Mouse (Mus musculus) liver, embryonic 16.5 days (tissue): ENCODE data around the gene C7. TPM values are rescaled to one million over a fixed set of nuclear protein-coding genes. Genes with fewer than 3 reads are reported as not detected.

Experiments
- ATAC-seq: fragments of 200-750 bp; cut with Nextera tagmentation; 2 replicates; pipeline ENCODE4 v1.8.0; 2017; ENCODE audit warnings: low read depth, mild to moderate bottlenecking, moderate number of reproducible peaks, moderate library complexity
- H3K27ac ChIP-seq: fragments of 300-500 bp; sonication (generic); 2 replicates; pipeline ENCODE4 v1.5.1; 2014; ENCODE audit warnings: mild to moderate bottlenecking, low read length
- H3K27me3 ChIP-seq: fragments of 300-500 bp; sonication (generic); 2 replicates; pipeline ENCODE4 v1.6.1; 2014; ENCODE audit warnings: low read depth, low read length, mixed read lengths; ENCODE audit not compliant: control insufficient read depth, insufficient read depth
- H3K36me3 ChIP-seq: fragments of 300-500 bp; sonication (generic); 2 replicates; pipeline ENCODE4 v1.6.1; 2014; ENCODE audit warnings: mild to moderate bottlenecking; ENCODE audit not compliant: control insufficient read depth, insufficient read depth
- H3K4me1 ChIP-seq: fragments of 300-500 bp; sonication (generic); 2 replicates; pipeline ENCODE4 v1.6.1; 2014; ENCODE audit warnings: low read depth, low read length, mixed read lengths; ENCODE audit not compliant: control insufficient read depth
- H3K4me2 ChIP-seq: fragments of 300-500 bp; sonication (generic); 2 replicates; pipeline ENCODE4 v1.6.1; 2014; ENCODE audit warnings: low read depth, low read length, mixed read lengths
- H3K4me3 ChIP-seq: fragments of 300-500 bp; sonication (generic); 2 replicates; pipeline ENCODE4 v1.5.1; 2014; ENCODE audit warnings: low read depth, mild to moderate bottlenecking, low read length
- H3K9ac ChIP-seq: fragments of 300-500 bp; sonication (generic); 2 replicates; pipeline ENCODE4 v1.6.1; 2014; ENCODE audit warnings: low read depth, low read length
- H3K9me3 ChIP-seq: fragments of 300-500 bp; sonication (generic); replicated peaks from 2 replicates; pipeline ENCODE4 v1.6.1; 2016; ENCODE audit warnings: low read length; ENCODE audit not compliant: control insufficient read depth
- WGBS: fragments of 180-500 bp; shearing (Covaris S2); extraction: QIAGEN DNeasy Blood & Tissue Kit; methylation state at CpG from one replicate; pipeline ENCODE4 v1.1.7; 2014; ENCODE audit not compliant: insufficient replicate concordance; 5-methylcytosine and 5-hydroxymethylcytosine counted together
- polyA plus RNA-seq: library from polyadenylated mRNA; unstranded; fragments of >200 nt; fragmentation: Nextera tagmentation; extraction: Ambion mirVana; gene quantifications from 2 replicates; pipeline ENCODE4 v1.2.1, GENCODE M21; 2015

C7 gene
- not detected in 2 replicates for polyA plus RNA-seq

- Histone ChIP-seq H3K27ac (no peak within 1 kb of the TSS), H3K4me2 (no peak within 1 kb of the TSS), H3K4me1 (no peaks in the 10 kb centered on the region), H3K9ac (no peak within 1 kb of the TSS), H3K27me3 (no peaks in the 10 kb centered on the region), H3K4me3 (no peak within 1 kb of the TSS), H3K36me3 (no peaks in the 10 kb centered on the region), H3K9me3 (no peaks in the 10 kb centered on the region)
- no peak for ATAC-seq
These were observed at the start of gene C7 for GRCm38 (mm10) chr15:5063635-5064034. Gene C7 (minus strand): TSS chr15:5063740.

- peak; percentile 10; the same call in 1 of the 2 replicates for ATAC-seq
- Histone ChIP-seq H3K9me3 (no peaks in the 10 kb centered on the region), H3K4me1 (peaks cover 38% of the 10 kb centered on the region), H3K4me3 (no peak overlapping the region), H3K9ac (no peak overlapping the region), H3K27me3 (0 out of 2 replicates have a peak, but pooled peaks cover 3% of the 10 kb centered on the region), H3K36me3 (peaks cover 3% of the 10 kb centered on the region), H3K27ac (peak overlapping the region; percentile 29), H3K4me2 (peak overlapping the region; percentile 6; the same call in 1 of the 2 replicates)
- 40% methylated on average over 3 of the region's 3 CpGs for WGBS
These were observed 49.1 kb upstream of the C7 start for GRCm38 (mm10) chr15:5112651-5113050.

GRCm38 (mm10) chr15:5108655-5109040 lies 45.1 kb upstream of the C7 start:
- Histone ChIP-seq H3K4me1 (peaks cover 18% of the 10 kb centered on the region), H3K4me3 (peak overlapping the region; percentile 55), H3K9ac (no peak overlapping the region), H3K36me3 (no peaks in the 10 kb centered on the region), H3K9me3 (no peaks in the 10 kb centered on the region), H3K27ac (no peak overlapping the region), H3K4me2 (peak overlapping the region; percentile 51; the same call in 1 of the 2 replicates), H3K27me3 (0 out of 2 replicates have a peak, but pooled peaks cover 3% of the 10 kb centered on the region)
- ATAC-seq: no peak
- WGBS: 32% methylated on average over 3 of the region's 3 CpGs

- peak within 1 kb of the TSS; percentile 55 for H3K4me3 ChIP-seq
- H3K9me3 ChIP-seq: no peaks in the 10 kb centered on the region
- 0 out of 2 replicates have a peak, but pooled peaks cover 3% of the 10 kb centered on the region for H3K27me3 ChIP-seq
- WGBS: 3% methylated on average over 21 of the region's 21 CpGs
- H3K4me1 ChIP-seq: peaks cover 12% of the 10 kb centered on the region
- H3K27ac ChIP-seq: peak within 1 kb of the TSS; percentile 25; the same call in 1 of the 2 replicates
- ATAC-seq: no peak
- peak within 1 kb of the TSS; percentile 51 for H3K4me2 ChIP-seq
- H3K9ac ChIP-seq: peak within 1 kb of the TSS; percentile 36; the same call in 1 of the 2 replicates
- no peaks in the 10 kb centered on the region for H3K36me3 ChIP-seq
These were observed 44.4 kb upstream of the C7 start, which contains the start of gene Card6 for GRCm38 (mm10) chr15:5107686-5108654. Gene Card6 (minus strand): TSS chr15:5108539.

GRCm38 (mm10) chr15:5106293-5106692 lies 42.8 kb upstream of the C7 start:
- Histone ChIP-seq H3K27me3 (0 out of 2 replicates have a peak, but pooled peaks cover 3% of the 10 kb centered on the region), H3K36me3 (no peaks in the 10 kb centered on the region), H3K4me1 (peaks cover 3% of the 10 kb centered on the region), H3K9ac (no peak overlapping the region), H3K4me3 (no peak overlapping the region), H3K4me2 (no peak overlapping the region), H3K9me3 (no peaks in the 10 kb centered on the region), H3K27ac (no peak overlapping the region)
- ATAC-seq: no peak
- WGBS: 33% methylated on average over 2 of the region's 2 CpGs

GRCm38 (mm10) chr15:5105891-5106290 lies 42.4 kb upstream of the C7 start:
- Histone ChIP-seq H3K4me2 (no peak overlapping the region), H3K27me3 (0 out of 2 replicates have a peak, but pooled peaks cover 3% of the 10 kb centered on the region), H3K9ac (no peak overlapping the region), H3K4me3 (no peak overlapping the region), H3K9me3 (no peaks in the 10 kb centered on the region), H3K4me1 (peaks cover 3% of the 10 kb centered on the region), H3K36me3 (no peaks in the 10 kb centered on the region), H3K27ac (no peak overlapping the region)
- no peak for ATAC-seq
- WGBS: 68% methylated on average over 6 of the region's 6 CpGs

- Histone ChIP-seq H3K27ac (no peak overlapping the region), H3K9ac (no peak overlapping the region), H3K36me3 (no peaks in the 10 kb centered on the region), H3K4me1 (peaks cover 6% of the 10 kb centered on the region; the same call in 1 of the 2 replicates), H3K9me3 (no peaks in the 10 kb centered on the region), H3K4me3 (no peak overlapping the region), H3K27me3 (no peaks in the 10 kb centered on the region), H3K4me2 (no peak overlapping the region)
- no peak for ATAC-seq
- WGBS: 77% methylated on average over 4 of the region's 4 CpGs
These were observed 38.8 kb upstream of the C7 start for GRCm38 (mm10) chr15:5102312-5102711.

GRCm38 (mm10) chr15:5097376-5097775 lies 33.8 kb upstream of the C7 start:
- H3K4me1 ChIP-seq: peaks cover 6% of the 10 kb centered on the region; the same call in 1 of the 2 replicates
- H3K4me3 ChIP-seq: no peak overlapping the region
- 14% methylated on average over 1 of the region's 1 CpGs for WGBS
- H3K27ac ChIP-seq: no peak overlapping the region
- H3K27me3 ChIP-seq: no peaks in the 10 kb centered on the region
- H3K36me3 ChIP-seq: no peaks in the 10 kb centered on the region
- H3K9ac ChIP-seq: no peak overlapping the region
- H3K4me2 ChIP-seq: no peak overlapping the region
- H3K9me3 ChIP-seq: no peaks in the 10 kb centered on the region
- peak; percentile 72 for ATAC-seq
